Mouse (Mus musculus) thymus, postnatal 0 days (tissue): ENCODE data around the gene Adprhl1. TPM values are rescaled to one million over a fixed set of nuclear protein-coding genes. Genes with fewer than 3 reads are reported as not detected.

Source experiments
- DNase-seq: peaks from one replicate; pipeline ENCODE4 v3.0.0-alpha.2; 2015; ENCODE audit warnings: low spot score
- polyA plus RNA-seq: library from polyadenylated mRNA; unstranded; fragments of >200 nt; fragmentation: Nextera tagmentation; extraction: Ambion mirVana; gene quantifications from 2 replicates; pipeline ENCODE4 v1.2.1, GENCODE M21; 2015

Gene Adprhl1
- polyA plus RNA-seq, 1 experiment from 2014 or later = 0.31 TPM

DNA sequence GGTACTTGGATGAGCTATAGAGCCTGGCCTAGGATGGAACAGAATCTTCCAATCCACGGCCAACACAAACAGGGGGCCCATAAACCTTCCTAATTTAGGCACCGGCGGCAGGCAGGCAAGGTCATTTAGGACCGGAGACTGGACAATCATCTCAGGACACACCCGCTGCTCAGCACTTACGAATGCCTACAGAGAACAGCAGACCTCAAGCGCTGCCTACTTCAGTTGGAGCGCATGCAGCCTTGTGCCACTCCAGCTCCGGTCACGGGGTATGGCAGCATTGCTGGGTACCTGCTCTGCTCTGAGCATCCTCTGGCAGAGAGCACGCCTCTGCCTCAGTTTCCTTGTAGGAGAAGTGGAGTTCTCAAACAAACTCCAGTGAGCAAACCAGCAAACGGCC, 24.2 kb downstream of the Adprhl1 start:
- no peak for DNase-seq

DNA sequence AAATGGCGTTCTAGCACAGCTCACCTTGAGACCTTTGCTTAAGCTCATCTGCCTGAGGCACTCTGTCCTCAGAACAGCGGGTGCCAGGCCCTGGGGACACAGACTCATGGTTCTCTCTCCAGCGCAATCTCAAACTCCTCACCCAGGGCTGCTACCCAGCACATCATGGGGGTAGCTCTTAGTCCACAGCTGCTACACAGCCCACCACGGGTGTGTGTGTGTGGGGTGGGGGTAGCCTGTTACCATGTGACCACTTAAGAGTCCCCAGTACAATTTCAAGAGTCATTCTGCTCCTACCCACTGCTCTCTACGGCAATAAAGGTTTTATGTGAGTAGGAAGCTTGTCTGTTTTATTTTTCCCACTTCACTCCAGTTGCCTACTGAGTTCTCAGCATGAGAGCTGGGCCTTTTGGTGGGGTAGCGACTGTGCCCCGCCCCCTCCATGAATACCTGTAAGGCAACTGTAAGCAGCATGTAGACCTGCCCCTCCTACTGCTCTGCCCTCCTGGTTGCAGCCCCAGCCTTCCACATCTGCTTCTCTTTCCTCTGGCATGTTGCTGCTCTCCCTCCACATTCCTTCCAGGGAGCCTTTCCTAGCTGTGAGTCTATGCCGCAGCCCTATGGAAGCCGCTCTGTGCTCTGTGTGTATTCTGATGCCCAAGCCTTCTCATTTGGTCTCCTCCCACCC, 24.9 kb downstream of the Adprhl1 start:
- no peak for DNase-seq

DNA sequence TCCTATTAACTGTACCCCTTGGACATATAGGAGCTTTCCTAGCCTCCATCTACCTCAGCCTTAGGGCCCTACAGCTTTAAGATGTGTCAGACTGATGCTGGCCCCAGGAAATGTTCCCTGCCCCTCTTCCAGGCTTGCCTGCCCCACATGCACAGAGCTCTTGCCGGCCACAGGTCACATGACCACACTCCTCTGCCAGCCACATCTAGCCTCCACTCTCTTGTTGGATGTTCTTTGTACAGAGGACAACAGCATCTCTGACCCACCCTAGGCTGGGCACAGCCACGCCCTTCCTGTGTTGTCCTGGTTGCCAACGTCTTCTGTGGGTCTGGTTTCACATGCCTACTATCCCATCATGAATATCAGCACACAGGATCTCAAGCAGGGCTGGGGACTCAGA, 26.8 kb downstream of the Adprhl1 start:
- DNase-seq = no peak

GRCm38 (mm10) chr8:13226288-13226687, 27.7 kb downstream of the Adprhl1 start:
- no peak for DNase-seq

DNA sequence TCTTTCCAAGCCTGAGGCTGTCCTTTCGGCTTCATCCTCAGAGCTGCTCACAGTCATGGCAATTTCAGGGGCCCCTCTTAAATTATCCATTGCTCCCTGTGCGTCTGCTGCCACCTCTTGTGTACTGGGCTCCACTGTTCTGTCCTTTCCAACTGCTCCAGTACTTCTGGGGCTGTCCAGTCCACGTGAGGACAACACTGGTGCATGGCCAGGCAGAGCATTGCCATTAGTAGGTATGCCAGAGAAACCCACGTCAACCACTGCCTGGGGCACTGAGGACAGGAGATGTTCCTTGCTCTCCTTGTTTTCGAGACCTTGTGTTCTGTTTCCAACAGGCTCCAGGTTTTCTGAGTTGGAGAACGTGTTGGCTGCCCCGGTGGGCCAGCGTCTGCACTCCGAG, 29.5 kb downstream of the Adprhl1 start:
- DNase-seq = no peak

DNA sequence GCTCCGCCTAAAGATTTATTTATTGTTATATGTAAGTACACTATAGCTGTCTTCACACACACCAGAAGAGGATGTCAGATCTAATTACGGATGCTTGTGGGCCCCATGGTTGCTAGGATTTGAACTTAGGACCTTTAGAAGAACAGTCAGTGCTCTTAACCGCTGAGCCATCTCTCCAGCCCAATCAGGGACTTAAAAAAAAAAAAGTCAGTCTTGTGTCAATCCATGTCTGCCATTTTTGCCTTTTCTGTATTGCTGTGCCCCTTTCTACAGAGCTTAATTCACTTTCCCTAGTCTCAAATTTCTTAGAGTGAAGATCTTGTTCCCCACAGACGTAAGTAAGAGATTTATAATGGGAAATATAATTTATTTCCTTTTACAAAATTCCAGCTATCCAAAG, 35.5 kb downstream of the Adprhl1 start:
- no peak for DNase-seq

DNA sequence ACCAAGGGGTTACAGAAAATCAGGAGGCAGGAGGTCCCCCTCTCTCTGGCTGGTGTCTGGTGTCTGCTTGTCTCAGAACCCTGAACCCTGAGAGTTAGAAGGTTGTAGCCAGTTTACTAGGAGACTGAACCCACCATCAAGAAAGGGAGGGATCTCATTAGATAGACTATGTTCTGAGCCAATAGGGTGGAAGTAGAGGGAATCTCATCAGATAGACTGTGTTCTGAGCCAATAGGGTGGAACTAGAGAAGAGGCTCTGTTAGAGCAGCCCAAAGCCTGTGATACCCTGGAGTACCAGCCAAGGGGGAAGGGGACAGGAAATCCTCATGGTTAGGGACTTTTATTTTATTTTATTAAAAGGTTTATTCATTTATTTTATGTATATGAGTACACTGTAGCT, 36.0 kb downstream of the Adprhl1 start:
- no peak for DNase-seq

GRCm38 (mm10) chr8:13217093-13217492, 36.9 kb downstream of the Adprhl1 start:
- DNase-seq = no peak

DNA sequence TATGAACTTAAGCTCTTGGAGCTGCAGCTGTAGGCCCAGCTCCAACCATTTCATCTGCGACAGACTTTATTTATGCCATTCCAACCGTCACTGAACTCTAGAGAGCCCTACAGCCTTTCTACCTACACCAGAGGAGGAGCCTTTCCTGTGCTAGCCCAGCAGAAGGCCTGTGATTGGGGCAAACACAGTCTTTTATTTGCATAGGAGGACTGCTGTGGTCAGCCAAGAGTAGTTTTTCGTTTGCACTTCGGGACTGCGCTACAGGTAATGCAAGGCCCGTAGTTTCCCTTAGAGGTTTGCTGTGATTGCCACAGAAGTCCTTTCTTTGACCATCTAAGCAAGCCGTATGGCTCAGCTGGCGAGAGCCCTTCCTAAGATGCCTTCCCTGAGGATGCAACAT, 37.6 kb downstream of the Adprhl1 start:
- DNase-seq = no peak

GRCm38 (mm10) chr8:13213479-13214268, 40.3 kb downstream of the Adprhl1 start:
- peak; percentile 94 for DNase-seq

DNA sequence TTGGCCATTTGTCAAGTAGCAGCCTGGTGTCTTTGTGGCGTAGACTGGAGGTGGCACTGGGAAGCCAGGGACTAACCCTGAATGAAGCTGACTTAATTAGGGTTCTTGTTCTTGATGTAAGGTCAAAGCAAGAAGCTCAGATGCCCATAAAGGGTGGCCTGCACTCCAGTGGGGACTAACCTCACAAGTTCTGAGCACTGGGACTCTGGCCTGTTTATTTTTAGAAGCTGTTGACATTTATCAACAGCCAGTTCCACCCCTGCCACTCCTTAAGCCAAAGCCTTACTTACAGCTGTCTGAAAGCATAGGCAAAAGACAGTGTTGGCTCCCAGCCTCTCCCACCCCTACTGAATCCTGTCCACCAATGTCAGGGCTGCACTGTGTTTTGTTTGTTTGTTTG, 44.2 kb downstream of the Adprhl1 start:
- DNase-seq = no peak

DNA sequence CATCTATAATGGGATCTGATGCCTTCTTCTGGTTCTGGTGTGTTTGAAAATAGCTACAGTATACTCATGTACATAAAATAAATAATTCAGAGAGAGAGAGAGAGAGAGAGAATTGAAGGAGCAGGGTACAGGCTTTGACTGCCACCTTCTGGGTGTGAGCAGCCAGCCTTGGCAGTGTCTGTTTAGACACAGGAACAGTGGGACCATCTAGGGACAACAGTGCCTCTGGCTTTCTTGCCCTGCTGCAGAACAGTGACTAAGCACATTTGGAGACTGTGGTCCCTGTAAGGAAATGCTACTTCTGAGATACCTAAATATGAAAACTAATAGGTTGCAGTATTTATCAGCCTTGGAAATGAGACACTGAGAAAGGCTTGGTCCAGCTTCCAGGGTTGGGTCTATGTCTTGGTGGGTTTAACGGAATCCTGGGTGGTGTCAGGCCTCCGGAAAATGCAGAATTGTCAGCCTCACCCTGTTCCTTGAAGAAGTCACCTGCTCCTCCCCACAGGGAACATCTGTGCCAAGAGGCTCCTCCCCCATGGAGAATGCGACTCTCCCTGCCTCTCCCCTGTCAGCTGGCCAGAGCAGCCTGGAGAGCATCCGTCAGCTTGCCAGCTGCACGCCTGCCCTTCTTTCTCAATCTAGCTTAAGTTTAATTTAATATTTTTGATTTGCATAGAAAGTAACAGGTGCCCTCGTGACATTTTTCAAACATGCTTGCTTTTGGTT, 45.2 kb downstream of the Adprhl1 start:
- no peak for DNase-seq

DNA sequence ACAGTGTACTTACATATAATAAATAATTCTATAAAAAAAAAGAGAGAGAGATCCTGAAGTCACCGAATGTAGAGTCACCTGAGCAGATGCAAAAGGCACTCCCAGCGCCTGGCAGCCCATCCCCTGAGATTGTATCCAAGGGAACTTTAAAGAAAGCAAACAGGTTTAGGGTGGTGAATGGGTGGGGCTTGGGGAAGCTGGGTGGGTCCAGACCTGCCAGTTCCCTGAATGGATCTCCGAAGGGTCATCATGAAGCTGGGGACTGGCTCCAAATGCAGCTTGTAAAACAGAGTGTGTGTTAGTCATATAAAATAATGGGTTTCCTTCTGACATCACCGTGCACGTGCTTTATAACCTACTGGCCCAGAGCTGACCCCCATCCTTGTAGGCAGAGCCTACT, 47.7 kb downstream of the Adprhl1 start:
- DNase-seq = no peak

- no peak for DNase-seq
Observed at GRCm38 (mm10) chr8:13205311-13205710, 48.7 kb downstream of the Adprhl1 start.

- DNase-seq = no peak
Observed at GRCm38 (mm10) chr8:13204371-13205140, 49.4 kb downstream of the Adprhl1 start.

GRCm38 (mm10) chr8:13203472-13203871, 50.5 kb downstream of the Adprhl1 start:
- DNase-seq = peak; percentile 28

GRCm38 (mm10) chr8:13202806-13203205, 51.2 kb downstream of the Adprhl1 start:
- DNase-seq = no peak

DNA sequence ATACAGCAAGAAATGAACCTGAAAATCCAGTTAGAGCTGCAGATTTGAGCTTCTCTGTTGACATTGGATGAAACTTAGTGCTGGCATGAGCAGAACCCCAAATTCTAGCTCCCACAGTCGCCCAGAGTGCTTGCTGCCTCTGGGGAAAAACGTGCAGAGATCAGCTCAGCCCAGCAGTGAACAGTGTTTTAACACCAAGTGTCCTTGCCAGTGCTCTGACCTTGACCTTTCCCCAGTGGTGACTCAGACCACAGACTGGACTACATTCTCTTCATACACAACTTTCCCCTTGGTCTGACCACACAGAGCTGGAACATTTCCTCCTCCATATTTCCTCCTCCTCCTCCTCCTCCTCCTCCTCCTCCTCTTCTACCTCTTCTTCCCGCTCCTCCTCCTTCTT, 51.9 kb downstream of the Adprhl1 start:
- DNase-seq = no peak

GRCm38 (mm10) chr8:13201013-13201334, 53.0 kb downstream of the Adprhl1 start:
- no peak for DNase-seq

- DNase-seq = peak; percentile 36
Observed at GRCm38 (mm10) chr8:13200301-13201012, 53.5 kb downstream of the Adprhl1 start, which contains the start of gene Grtp1. Gene Grtp1, minus strand, starts transcription at chr8:13200620.
